Mouse (Mus musculus) yolk sac, embryonic 10.5 days (tissue): ENCODE measurements around the gene Cep170.

Experiments
- DNase-seq: peaks from one replicate; pipeline ENCODE4 v3.0.0-alpha.2; 2017; ENCODE audit warnings: low spot score

Cep170 gene

DNA sequence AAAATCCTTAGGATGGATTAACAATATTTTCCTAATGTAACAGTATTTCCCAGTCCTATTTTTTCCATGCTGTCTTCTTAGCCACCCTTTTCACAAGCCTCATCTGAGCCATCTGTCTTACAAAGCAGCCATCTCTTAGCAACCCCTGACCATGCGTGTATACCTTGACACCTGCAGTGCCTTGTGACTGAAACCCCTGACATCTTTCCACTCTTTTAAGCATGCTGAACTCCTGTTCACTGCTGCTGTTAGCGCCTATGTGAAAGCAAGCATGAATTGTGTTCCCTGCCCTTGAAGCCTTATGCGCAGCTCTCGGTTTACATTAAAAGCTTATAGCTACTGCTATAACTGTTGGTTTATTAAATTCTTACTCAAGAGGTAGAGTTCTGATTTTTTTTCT lies 11.2 kb upstream of the Cep170 start:
- DNase-seq: no peak

DNA sequence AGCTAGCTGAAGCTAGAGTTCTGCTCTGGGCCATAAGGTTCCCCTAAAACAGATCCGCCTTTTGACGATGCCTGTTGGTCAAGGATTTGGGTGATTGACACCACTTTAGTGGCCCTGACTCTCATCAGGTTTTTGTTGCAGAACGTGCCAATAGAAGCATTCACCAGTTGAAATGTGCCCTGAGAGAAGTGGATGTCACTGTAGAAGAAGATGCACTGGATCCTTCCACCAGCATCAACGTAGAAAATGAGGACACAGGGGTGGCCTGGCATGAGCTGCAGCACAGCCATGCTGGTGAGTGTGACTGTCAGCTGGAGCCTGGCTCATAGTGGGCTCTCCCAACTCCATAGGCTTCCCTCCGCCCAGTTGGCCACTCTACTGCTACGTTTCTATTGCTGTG lies 10.7 kb upstream of the Cep170 start:
- DNase-seq: no peak

DNA sequence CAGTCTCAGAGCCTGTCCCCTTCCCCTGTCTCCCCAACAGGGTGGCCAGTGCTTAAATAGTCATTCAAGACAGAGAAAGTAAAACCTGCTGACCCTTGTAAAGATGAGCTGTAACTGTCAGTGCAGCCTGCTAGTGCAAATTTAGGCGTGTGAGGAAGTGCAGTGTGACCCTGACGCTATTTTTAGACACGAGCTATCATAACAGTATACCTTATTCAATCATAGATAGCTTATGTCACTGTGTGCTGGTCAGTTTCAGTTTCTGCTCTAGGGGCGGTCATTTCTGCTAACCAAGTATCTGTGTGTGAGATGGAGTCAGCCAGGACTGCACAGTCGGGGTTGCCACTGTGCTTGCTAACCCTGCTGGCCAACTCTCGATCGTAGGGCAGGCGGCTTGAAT lies 10.0 kb upstream of the Cep170 start:
- DNase-seq: no peak

- no peak for DNase-seq
Measured at GRCm38 (mm10) chr1:176822949-176823348, 9.1 kb upstream of the Cep170 start.

GRCm38 (mm10) chr1:176821929-176822328 lies 8.1 kb upstream of the Cep170 start:
- no peak for DNase-seq

- no peak for DNase-seq
Measured at GRCm38 (mm10) chr1:176818763-176819162, 4.9 kb upstream of the Cep170 start.

GRCm38 (mm10) chr1:176818147-176818546 lies 4.3 kb upstream of the Cep170 start:
- DNase-seq: no peak

GRCm38 (mm10) chr1:176816728-176817127 lies 2.9 kb upstream of the Cep170 start:
- DNase-seq: no peak

GRCm38 (mm10) chr1:176814591-176815062 lies 760 bp upstream of the Cep170 start, which contains the start of gene Sdccag8:
Gene Sdccag8, plus strand, starts transcription at chr1:176814660.
- DNase-seq: peak; percentile 93

GRCm38 (mm10) chr1:176813292-176814035 lies 403 bp downstream of the Cep170 start:
- DNase-seq: peak; percentile 78

- no peak for DNase-seq
Measured at GRCm38 (mm10) chr1:176812491-176813291, 1.2 kb downstream of the Cep170 start.

- no peak for DNase-seq
Measured at GRCm38 (mm10) chr1:176811892-176812291, 2.0 kb downstream of the Cep170 start.

- DNase-seq: no peak
Measured at GRCm38 (mm10) chr1:176810161-176810560, 3.7 kb downstream of the Cep170 start.

DNA sequence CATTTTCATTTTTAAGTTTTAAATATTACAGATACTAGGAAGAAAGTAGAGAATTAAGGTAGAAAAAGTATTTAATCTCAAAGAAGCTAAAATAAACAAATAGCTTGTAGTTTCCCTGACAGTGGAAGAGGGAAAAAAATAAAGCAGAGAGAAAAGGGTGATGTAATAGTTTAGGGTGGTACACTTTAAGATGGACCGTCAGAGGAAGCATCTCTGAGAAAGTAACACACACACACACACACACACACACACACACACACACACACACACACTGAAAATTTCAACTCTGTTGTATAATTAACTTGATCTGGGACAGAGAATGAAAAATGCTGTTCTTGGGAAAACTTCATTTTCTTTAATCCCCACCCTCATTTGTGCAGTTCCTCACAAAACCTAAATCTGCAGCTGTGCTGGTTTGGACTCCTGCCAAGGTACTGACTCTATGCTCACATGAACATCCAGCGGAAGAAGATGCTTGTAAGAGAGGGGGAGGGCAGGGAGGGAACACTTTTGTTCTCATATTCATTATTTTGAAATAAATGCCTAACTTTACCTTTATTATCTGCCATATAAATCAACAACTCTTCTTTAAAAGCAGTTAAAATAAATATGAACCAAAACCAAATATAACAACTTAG lies 13.0 kb downstream of the Cep170 start:
- no peak for DNase-seq

GRCm38 (mm10) chr1:176798673-176799072 lies 15.2 kb downstream of the Cep170 start:
- DNase-seq: no peak

DNA sequence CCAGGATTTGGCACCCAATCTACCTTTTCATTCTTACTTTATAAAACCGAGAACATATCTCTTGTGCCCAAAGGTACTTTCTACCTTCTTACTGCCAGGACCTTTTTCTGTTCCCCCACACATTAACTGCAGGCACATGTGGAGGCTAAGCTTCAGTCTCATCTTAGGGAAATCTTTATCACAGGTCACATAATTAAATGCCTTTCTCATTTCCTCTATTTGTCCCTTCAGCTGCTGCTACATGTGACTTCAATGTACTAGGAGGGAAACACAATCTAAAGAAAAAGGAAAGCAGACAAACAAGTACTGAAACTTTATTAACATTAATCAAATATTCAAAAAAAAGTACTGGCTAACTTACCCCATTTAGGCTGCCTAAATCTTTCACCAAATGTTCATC lies 21.7 kb downstream of the Cep170 start:
- no peak for DNase-seq

DNA sequence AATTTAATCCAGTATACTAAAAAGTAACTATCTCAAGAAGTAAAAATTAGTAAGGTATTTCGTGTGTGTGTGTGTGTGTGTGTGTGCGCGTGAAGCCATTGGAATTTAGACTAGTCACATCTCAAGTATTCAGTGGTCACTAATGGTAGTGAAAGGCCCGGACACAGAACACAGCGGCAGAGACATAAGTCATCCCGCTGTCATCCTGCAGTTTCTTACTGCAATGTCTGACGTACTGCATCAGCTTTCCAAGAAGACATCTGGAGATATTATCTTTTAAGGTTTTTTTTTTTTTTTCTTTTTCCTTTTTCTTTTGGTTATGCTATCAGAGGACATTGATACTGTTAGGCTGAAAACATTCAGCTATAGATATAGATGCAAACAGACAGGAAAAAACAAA lies 24.5 kb downstream of the Cep170 start:
- no peak for DNase-seq

GRCm38 (mm10) chr1:176774533-176774932 lies 39.3 kb downstream of the Cep170 start:
- no peak for DNase-seq

- DNase-seq: no peak
Measured at GRCm38 (mm10) chr1:176762295-176762694, 51.6 kb downstream of the Cep170 start.

GRCm38 (mm10) chr1:176760673-176761072 lies 53.2 kb downstream of the Cep170 start:
- DNase-seq: no peak

- no peak for DNase-seq
Measured at GRCm38 (mm10) chr1:176755586-176755985, 58.3 kb downstream of the Cep170 start.

DNA sequence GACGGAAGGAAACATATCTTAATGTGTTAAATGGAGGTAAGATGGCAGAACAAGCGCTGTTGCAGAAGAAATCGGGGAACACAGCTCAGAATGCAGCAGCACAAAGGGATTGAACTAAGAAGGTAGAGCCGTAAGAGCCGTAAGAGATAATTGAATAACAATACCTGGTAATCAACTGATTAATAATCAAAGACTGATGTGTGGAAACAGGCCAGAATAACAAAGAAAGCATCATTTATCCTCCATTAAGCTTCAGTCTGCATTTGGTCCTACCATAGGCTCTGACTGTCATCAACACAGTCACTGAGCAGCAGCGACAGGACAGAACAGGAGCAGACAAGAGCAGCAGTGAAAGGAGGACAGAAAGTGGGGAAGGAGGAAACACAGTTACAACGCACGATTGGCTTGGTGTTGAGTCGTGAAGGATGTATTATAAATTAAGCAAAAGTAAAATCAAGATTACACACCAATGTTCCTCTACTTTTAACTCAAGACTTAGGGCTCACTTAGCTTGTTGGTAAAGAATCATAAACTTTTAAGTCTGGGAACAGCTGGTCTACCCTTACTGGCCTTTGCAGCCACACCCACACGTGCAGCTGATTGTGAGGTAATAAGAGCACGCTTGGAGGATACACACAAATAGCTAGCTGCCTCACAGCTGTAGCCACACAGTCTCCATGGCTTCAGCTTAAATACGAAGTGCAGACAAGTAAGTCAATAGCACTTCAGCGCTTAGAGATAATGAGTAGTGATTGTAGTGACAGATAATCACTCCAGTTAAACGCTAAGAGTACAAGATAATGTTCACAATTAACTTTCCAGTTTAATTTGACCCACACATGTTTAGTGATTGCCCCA lies 59.8 kb downstream of the Cep170 start:
- DNase-seq: no peak
